Mouse (Mus musculus) adrenal gland, adult 2 months (tissue): ENCODE measurements around the gene Fam19a5. TPM values are rescaled to one million over a fixed set of nuclear protein-coding genes. Genes with fewer than 3 reads are reported as not detected.
A peak's percentile ranks its signal among the peaks of the same experiment; 100 is the strongest.

Experiments
- DNase-seq: peaks from one replicate; pipeline ENCODE4 v3.0.0; 2021
- long read RNA-seq: library from polyadenylated mRNA; stranded (forward); transcript quantifications from one replicate; pipeline ENCODE4 v2.0.0, GENCODE M21; 2021
- polyA plus RNA-seq: library from polyadenylated mRNA; depleted of rRNA; stranded (reverse); fragments of >200 nt; gene quantifications from 2 replicates; pipeline ENCODE4 v1.2.3, GENCODE M21; 2012; rRNA removed
- total RNA-seq, 2 experiments: library from RNA; stranded (reverse); gene quantifications; 2 replicates each; pipeline ENCODE4 v1.2.3; 2021

Fam19a5 gene
- total RNA-seq, result 10 to 100 TPM; 14.0 to 15.6 TPM
- 19.7 and 19.9 TPM in 2 replicates for polyA plus RNA-seq
- long read RNA-seq, partial matches to known transcripts, result 1 of 6 reads
- long read RNA-seq, other reads (novel, unspliced or antisense), result 2 of 6 reads

DNA sequence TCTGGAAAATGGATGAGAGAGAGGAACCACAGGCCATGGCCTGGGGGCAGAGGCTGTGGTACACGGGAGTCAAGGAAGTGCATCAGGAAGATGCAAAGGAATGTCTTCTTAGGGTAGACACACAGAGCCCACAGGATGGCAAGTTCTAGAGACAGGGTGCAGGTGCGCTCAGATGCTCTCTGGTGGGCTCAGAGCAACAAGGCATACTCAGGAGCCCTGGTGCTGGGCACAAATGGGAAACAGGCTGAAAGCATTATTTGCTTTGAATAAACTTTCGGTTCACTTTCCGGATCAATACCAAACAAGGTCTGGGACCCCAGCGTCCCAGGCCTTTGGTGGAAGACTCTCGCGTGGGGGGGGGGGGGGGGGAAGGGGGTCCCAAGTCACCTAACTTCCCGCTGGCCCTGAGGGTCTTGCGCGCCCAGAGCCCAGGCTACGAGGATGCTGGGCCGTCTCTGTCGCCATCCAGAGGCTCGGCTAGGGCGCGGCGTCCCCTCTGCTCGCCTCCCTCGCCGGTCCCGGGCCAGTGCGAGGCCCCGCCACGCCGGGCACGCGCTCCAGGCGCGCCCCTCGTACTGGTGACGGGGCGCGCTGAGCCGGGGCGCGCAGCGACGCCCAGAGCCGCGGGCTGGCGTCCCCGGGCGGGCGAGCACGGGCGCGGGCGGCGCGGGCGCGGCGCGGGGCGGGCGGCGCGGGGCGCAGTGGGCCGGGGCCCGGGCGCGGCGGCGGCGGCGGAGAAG is at the start of gene Fam19a5:
TSS of gene Fam19a5 (plus strand) at position 701 of the 740 bp plus-strand sequence.
- DNase-seq, result no peak

GRCm38 (mm10) chr15:87501737-87502136 is 42.4 kb upstream of the Fam19a5 start:
- DNase-seq, result no peak

GRCm38 (mm10) chr15:87507349-87507748 is 36.8 kb upstream of the Fam19a5 start:
- no peak for DNase-seq

DNA sequence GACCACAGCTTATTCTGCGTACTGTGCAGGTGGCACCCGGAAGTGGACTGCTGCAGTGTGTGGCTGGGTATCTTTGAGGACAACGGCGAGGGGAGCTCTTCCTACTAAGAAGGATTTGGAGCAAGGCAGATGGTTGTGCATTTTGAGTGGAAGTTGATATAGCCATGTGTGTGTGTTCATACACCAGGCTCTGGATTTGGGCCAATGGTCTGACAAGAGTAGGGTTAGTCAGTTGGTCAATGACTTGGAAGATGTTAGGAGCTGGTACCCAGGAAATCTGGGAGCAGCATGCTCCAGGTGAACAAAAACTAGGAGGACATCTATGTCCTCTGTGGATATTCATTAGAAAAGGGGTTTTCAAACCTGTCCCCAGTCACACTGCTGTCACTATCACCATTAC is 33.2 kb upstream of the Fam19a5 start:
- DNase-seq, result no peak

- DNase-seq, result no peak
Measured at GRCm38 (mm10) chr15:87518161-87518560, 25.9 kb upstream of the Fam19a5 start.

GRCm38 (mm10) chr15:87529271-87529670 is 14.8 kb upstream of the Fam19a5 start:
- DNase-seq, result no peak

- DNase-seq, result no peak
Measured at GRCm38 (mm10) chr15:87541656-87542055, 2.4 kb upstream of the Fam19a5 start.

GRCm38 (mm10) chr15:87544401-87545129 is 466 bp downstream of the Fam19a5 start:
- DNase-seq, result peak; percentile 13

DNA sequence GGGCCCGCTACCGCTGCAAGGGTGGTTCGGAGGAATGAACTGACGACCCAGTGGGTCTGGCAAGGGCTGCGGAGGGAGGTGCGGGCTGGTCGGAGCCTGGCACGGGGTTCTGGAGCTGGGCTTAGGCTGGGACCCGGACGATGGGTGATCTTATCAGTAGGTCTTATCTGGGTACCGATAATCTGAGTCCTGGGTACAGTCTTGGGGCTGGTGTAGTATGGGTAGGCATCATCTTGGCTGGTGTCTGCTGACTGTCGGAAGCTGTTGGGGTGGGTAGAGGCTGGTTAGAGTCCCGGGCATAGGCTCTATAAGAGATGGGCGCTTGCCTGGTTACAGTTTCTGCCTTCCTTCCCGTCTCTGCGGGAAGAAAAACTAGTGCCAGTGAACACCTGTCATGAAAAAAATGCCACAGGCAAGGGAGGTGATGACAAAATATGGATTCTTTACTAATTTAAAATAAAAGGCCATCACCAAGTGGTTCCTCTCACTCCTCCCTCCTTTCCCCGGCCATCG is 1.1 kb downstream of the Fam19a5 start:
- no peak for DNase-seq

- no peak for DNase-seq
Measured at GRCm38 (mm10) chr15:87545731-87546360, 1.7 kb downstream of the Fam19a5 start.

GRCm38 (mm10) chr15:87547022-87547421 is 2.9 kb downstream of the Fam19a5 start:
- no peak for DNase-seq

DNA sequence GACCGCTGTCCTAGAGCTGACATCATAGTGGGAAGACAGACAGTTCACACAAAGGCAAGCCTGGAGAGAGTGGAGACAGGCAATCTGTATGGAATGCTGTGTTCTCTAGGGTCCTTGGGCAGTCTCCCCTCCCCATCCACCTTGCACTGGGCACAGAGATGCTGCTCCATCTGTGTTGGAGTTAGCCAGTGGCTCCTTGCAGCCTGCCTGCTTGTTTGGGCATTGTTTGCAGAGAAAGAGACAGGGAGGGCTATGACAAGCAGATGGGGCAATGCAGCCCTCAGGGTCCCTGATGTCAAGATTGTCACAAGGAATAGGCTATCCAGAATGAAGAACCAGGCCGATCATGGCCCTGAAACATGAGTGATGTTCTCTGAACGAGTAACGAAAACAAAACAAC is 5.6 kb downstream of the Fam19a5 start:
- DNase-seq, result no peak

- DNase-seq, result no peak
Measured at GRCm38 (mm10) chr15:87550756-87551155, 6.7 kb downstream of the Fam19a5 start.

DNA sequence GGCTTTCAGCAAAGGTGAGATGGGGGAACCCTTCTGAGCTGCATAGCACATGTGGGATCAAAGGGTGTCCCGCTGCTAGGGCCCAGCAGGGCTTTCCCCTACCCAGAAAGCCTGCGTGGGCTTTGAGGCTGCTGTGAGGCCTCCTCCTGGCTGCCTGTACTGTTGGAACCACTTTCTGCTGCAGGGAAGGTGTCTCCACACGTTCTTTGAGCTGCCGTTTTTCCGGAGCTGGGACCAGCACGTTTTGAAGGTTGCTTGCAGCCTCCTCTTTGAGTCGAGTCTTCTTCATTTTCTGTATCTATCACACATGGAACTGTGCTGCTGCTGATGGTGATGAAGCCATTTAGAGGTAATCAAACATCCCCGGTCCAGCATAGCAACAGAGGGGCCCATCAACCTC is 7.5 kb downstream of the Fam19a5 start:
- no peak for DNase-seq

DNA sequence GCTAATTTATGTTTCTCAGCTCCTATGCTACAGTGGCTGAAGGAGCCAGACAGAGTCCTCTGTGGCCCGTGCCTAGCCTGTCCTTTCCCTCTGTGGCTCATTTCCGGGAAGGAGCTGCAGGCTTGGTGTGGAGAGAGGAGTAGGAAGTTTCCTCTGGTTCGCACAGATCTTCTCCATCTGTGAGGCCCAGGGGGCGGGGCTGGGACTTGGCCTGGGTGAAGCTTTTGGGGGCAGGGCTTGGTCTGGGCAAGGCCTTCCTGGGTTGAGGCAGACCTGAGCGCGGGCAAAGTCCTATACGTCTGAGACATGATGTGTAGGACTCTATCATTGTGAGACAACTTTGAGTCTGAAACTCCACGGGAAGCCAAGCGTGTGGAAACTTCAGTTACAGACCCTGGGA is 11.7 kb downstream of the Fam19a5 start:
- no peak for DNase-seq

- no peak for DNase-seq
Measured at GRCm38 (mm10) chr15:87564331-87564730, 20.2 kb downstream of the Fam19a5 start.

GRCm38 (mm10) chr15:87566040-87566929 is 22.2 kb downstream of the Fam19a5 start:
- DNase-seq, result no peak

DNA sequence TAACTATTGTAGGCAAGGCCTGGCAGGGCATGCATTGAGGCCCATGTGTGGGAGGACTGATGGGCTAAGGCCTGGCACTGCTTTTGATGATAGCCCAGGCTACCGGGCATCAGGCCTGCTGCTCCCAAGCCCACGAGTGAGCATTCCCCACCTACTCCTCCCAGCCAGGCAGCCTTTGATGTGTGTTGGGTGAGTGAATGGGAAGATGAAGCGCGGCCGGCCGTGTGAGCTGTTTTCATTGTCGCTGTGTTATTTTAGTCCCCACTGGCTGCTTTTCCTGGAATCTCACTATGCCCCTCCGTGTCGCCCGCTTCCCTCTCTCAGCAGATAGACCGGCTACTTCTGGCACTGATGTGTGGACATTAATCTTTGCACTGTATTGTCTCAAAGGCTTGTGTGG is 26.1 kb downstream of the Fam19a5 start:
- no peak for DNase-seq

GRCm38 (mm10) chr15:87579861-87580260 is 35.8 kb downstream of the Fam19a5 start:
- DNase-seq, result no peak

DNA sequence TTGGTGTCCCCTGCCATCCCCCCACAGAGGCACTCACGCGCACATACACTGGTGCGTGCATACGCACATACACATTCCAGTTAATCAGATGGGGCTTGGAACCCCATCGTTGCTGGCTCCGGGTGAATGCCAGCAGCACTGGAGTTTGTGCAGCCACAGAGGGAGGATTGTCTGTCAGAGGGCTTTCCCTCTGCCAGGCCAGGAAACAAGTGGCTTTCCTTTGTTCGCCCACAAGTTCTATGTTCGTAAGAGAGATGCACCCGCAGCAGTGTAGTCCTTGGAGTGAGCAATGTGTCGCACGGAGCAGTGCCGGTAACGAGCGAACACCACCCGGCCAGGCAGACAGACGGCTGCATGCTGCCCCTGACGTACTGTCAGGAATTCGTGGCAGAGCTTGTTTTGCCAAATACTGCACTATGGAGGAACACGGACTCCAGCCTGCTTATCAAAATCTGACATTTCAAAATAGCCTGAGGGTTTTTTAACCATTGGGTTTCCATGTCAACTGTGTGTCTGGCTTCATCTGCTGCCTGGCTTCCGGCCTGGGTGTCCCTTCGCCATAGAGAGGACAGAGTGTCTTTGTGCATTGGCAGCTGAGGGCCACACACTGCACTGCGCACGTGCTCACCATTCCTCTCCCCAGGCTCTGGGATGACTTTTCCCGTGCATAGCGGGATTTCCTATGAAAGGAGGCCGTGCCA is 40.0 kb downstream of the Fam19a5 start:
- DNase-seq, result no peak

- DNase-seq, result no peak
Measured at GRCm38 (mm10) chr15:87590975-87591374, 46.9 kb downstream of the Fam19a5 start.
